Mouse (Mus musculus) embryonic facial prominence, embryonic 11.5 days (tissue): ENCODE data around the gene Cpne6. TPM values are rescaled to one million over a fixed set of nuclear protein-coding genes. Genes with fewer than 3 reads are reported as not detected.
A peak's percentile ranks its signal among the peaks of the same experiment; 100 is the strongest.

Source experiments
- ATAC-seq: fragments of 200-750 bp; cut with Nextera tagmentation; replicated peaks from 2 replicates; pipeline ENCODE4 v1.8.0; 2017; ENCODE audit warnings: low read depth; ENCODE audit not compliant: insufficient number of reproducible peaks, low FRiP score, low TSS enrichment
- DNase-seq: peaks from one replicate; pipeline ENCODE4 v3.0.0-alpha.2; 2015; ENCODE audit warnings: low spot score
- H3K27ac ChIP-seq: fragments of 300-500 bp; sonication (generic); replicated peaks from 2 replicates; pipeline ENCODE4 v1.5.1; 2014; ENCODE audit warnings: mild to moderate bottlenecking, low read depth, low read length, control low read depth
- H3K27me3 ChIP-seq: fragments of 300-500 bp; sonication (generic); 2 replicates; pipeline ENCODE4 v1.6.1; 2014; ENCODE audit warnings: mild to moderate bottlenecking, low read length, moderate library complexity, mixed read lengths; ENCODE audit not compliant: control insufficient read depth, insufficient read depth
- H3K36me3 ChIP-seq: fragments of 300-500 bp; sonication (generic); replicated peaks from 2 replicates; pipeline ENCODE4 v1.6.1; 2014; ENCODE audit warnings: low read depth, mild to moderate bottlenecking, low read length, moderate library complexity, mixed read lengths; ENCODE audit not compliant: control insufficient read depth, insufficient read depth
- H3K4me1 ChIP-seq: fragments of 300-500 bp; sonication (generic); 2 replicates; pipeline ENCODE4 v1.6.1; 2014; ENCODE audit warnings: low read length, mixed read lengths; ENCODE audit not compliant: control insufficient read depth, insufficient read depth
- H3K4me2 ChIP-seq: fragments of 300-500 bp; sonication (generic); 2 replicates; pipeline ENCODE4 v1.6.1; 2014; ENCODE audit warnings: low read depth, mild to moderate bottlenecking, control low read depth, low read length, moderate library complexity
- H3K4me3 ChIP-seq: fragments of 300-500 bp; sonication (generic); 2 replicates; pipeline ENCODE4 v1.5.1; 2014; ENCODE audit warnings: low read depth, low read length, control low read depth
- H3K9ac ChIP-seq: fragments of 300-500 bp; sonication (generic); replicated peaks from 2 replicates; pipeline ENCODE4 v1.6.1; 2014; ENCODE audit warnings: mild to moderate bottlenecking, control low read depth, low read length
- H3K9me3 ChIP-seq: fragments of 300-500 bp; sonication (generic); replicated peaks from 2 replicates; pipeline ENCODE4 v1.6.1; 2016; ENCODE audit warnings: mild to moderate bottlenecking, low read length, inconsistent platforms, mixed read lengths; ENCODE audit not compliant: control insufficient read depth
- WGBS: fragments of 180-500 bp; shearing (Covaris S2); extraction: QIAGEN DNeasy Blood & Tissue Kit; methylation state at CpG from one replicate; pipeline ENCODE4 v1.1.7; 2014; 5-methylcytosine and 5-hydroxymethylcytosine counted together
- polyA plus RNA-seq: library from polyadenylated mRNA; unstranded; fragments of >200 nt; fragmentation: Nextera tagmentation; extraction: Ambion mirVana; gene quantifications from 2 replicates; pipeline ENCODE4 v1.2.1, GENCODE M21; 2014

The Cpne6 gene
- polyA plus RNA-seq, 1 experiment from 2014 or later = 0.24 TPM

GRCm38 (mm10) chr14:55475654-55476053 is 34.6 kb upstream of the Cpne6 start:
- Histone ChIP-seq H3K9ac (no peak overlapping the region), H3K27me3 (no peaks in the 10 kb centered on the region), H3K9me3 (no peaks in the 10 kb centered on the region), H3K4me2 (no peak overlapping the region), H3K4me3 (no peak overlapping the region), H3K36me3 (no peaks in the 10 kb centered on the region), H3K4me1 (no peaks in the 10 kb centered on the region), H3K27ac (no peak overlapping the region)
- whole genome bisulfite sequencing = 67% methylated on average over 2 of the region's 2 CpGs
- ATAC-seq (no peak), DNase-seq (no peak)

GRCm38 (mm10) chr14:55477421-55477820 is 32.8 kb upstream of the Cpne6 start:
- H3K4me1 ChIP-seq = no peaks in the 10 kb centered on the region
- no peak overlapping the region for H3K4me3 ChIP-seq
- H3K36me3 ChIP-seq = no peaks in the 10 kb centered on the region
- H3K4me2 ChIP-seq = no peak overlapping the region
- no peak for DNase-seq
- no peaks in the 10 kb centered on the region for H3K27me3 ChIP-seq
- H3K27ac ChIP-seq = no peak overlapping the region
- ATAC-seq = no peak
- WGBS = 97% methylated on average over 1 of the region's 1 CpGs
- H3K9ac ChIP-seq = no peak overlapping the region
- H3K9me3 ChIP-seq = no peaks in the 10 kb centered on the region

DNA sequence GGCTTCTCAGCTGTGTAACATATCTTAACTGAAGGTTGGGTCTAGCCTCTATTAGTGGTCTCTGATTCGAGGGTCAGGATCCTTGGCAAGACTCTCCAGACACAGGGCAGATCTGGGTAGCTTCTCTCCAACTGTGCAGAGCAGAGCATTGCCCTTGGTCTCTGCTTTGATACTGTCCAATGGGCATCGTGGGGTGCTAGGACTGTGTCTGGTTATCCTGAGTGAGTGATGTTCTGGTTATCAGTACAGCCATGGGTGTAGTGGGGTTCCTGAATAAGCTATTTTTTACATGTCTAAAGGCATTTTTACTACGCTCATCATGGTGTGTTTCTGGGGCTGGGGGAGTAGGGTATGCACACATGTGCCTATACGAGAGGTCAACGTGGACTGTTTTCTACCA is 32.4 kb upstream of the Cpne6 start:
- Histone ChIP-seq H3K9me3 (no peaks in the 10 kb centered on the region), H3K27ac (no peak overlapping the region), H3K4me3 (no peak overlapping the region), H3K4me1 (no peaks in the 10 kb centered on the region), H3K4me2 (no peak overlapping the region), H3K9ac (no peak overlapping the region), H3K36me3 (no peaks in the 10 kb centered on the region), H3K27me3 (no peaks in the 10 kb centered on the region)
- no peak for DNase-seq
- ATAC-seq = no peak
- WGBS = 90% methylated on average over 5 of the region's 5 CpGs

GRCm38 (mm10) chr14:55478651-55479599 is 31.3 kb upstream of the Cpne6 start, which contains the start of gene Dhrs4:
Gene Dhrs4, plus strand, starts transcription at chr14:55478758.
- Histone ChIP-seq H3K9me3 (no peaks in the 10 kb centered on the region), H3K27me3 (no peaks in the 10 kb centered on the region), H3K4me2 (peak within 1 kb of the TSS; percentile 40), H3K36me3 (no peaks in the 10 kb centered on the region), H3K4me1 (no peaks in the 10 kb centered on the region), H3K4me3 (peak within 1 kb of the TSS; percentile 47), H3K27ac (peak within 1 kb of the TSS; percentile 48; the same call in 1 of the 2 replicates), H3K9ac (peak within 1 kb of the TSS; percentile 57)
- DNase-seq (peak; percentile 87), ATAC-seq (peak; percentile 96)
- under 1% methylated on average over 38 of the region's 38 CpGs for WGBS

- Histone ChIP-seq H3K9ac (no peak overlapping the region), H3K4me2 (no peak overlapping the region), H3K4me3 (no peak overlapping the region), H3K27me3 (no peaks in the 10 kb centered on the region), H3K36me3 (no peaks in the 10 kb centered on the region), H3K9me3 (no peaks in the 10 kb centered on the region), H3K4me1 (no peaks in the 10 kb centered on the region), H3K27ac (no peak overlapping the region)
- WGBS = 90% methylated on average over 10 of the region's 10 CpGs
- no peak for ATAC-seq
- no peak for DNase-seq
Measured at GRCm38 (mm10) chr14:55479629-55480028, 30.6 kb upstream of the Cpne6 start.

- 77% methylated on average over 5 of the region's 5 CpGs for WGBS
- Histone ChIP-seq H3K36me3 (no peaks in the 10 kb centered on the region), H3K9me3 (no peaks in the 10 kb centered on the region), H3K27me3 (no peaks in the 10 kb centered on the region), H3K4me2 (no peak overlapping the region), H3K27ac (no peak overlapping the region), H3K4me3 (no peak overlapping the region), H3K9ac (no peak overlapping the region), H3K4me1 (no peaks in the 10 kb centered on the region)
- DNase-seq (no peak), ATAC-seq (no peak)
Measured at GRCm38 (mm10) chr14:55484430-55485085, 25.7 kb upstream of the Cpne6 start.

GRCm38 (mm10) chr14:55486836-55487235 is 23.4 kb upstream of the Cpne6 start:
- Histone ChIP-seq H3K4me1 (no peaks in the 10 kb centered on the region), H3K27ac (no peak overlapping the region), H3K27me3 (no peaks in the 10 kb centered on the region), H3K9ac (no peak overlapping the region), H3K4me3 (no peak overlapping the region), H3K4me2 (no peak overlapping the region), H3K36me3 (no peaks in the 10 kb centered on the region), H3K9me3 (no peaks in the 10 kb centered on the region)
- 82% methylated on average over 8 of the region's 8 CpGs for WGBS
- ATAC-seq = no peak
- no peak for DNase-seq
